Mouse (Mus musculus): ENCODE data around the gene Tlr9. TPM values are rescaled to one million over a fixed set of nuclear protein-coding genes. Genes with fewer than 3 reads are reported as not detected.
A peak's percentile ranks its signal among the peaks of the same experiment; 100 is the strongest.

The Tlr9 gene
- polyA plus RNA-seq, 1 experiment from 2014 or later, result not detected

DNA sequence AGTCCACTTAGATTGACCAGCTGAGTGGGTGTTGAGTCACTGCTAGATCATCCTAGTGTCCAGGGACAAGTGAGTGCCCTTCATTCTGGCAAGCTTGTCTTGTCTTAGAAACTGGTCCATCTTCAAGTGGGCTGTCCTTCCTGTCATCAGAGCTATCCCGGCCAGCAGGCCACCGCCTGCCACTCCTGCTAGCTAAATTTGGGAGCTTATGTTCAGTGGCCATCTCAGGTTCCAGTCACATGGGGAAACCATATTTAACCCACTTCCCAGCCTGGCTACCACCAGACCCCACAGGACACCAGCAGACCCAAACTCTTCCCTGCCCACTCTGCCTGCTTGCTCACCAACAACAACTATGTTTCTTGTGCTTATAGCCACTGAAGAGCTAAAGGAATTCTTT lies 15.9 kb upstream of the Tlr9 start:
- peaks cover 34% of the 10 kb centered on the region for H3K4me1 ChIP-seq
- no peaks in the 10 kb centered on the region for H3K36me3 ChIP-seq
- no peaks in the 10 kb centered on the region for H3K9me3 ChIP-seq
- H3K4me3 ChIP-seq, result no peak overlapping the region
- 76% methylated on average over 2 of the region's 2 CpGs for whole genome bisulfite sequencing
- ATAC-seq (ENCODE audit: borderline replicate concordance, extremely low read depth, low FRiP score, low TSS enrichment), result no peak
- no peak overlapping the region for H3K4me2 ChIP-seq
- H3K27me3 ChIP-seq, result no peaks in the 10 kb centered on the region
- no peak overlapping the region for H3K27ac ChIP-seq
- no peak overlapping the region for H3K9ac ChIP-seq

DNA sequence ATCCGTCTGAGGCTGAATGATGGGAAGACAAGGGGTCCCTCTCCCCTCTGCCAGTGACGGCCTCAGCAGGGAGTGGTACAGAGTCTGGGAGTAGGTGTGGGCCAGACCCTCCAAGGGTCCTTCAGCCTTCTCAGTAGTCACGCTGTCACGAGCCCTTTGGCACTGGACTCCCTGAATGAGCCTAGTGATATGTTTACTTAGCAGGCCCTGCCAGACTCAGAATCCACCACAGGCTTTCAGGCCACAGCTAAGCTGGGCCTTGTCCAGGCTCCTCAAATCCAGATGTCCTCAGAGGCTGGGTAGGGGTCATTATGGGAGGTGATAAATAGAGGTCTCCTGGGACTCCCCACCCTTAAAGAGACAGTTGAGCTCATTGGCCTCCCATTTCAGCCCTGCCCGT lies 14.2 kb upstream of the Tlr9 start:
- H3K4me1 ChIP-seq, result peaks cover 41% of the 10 kb centered on the region
- no peak overlapping the region for H3K4me3 ChIP-seq

DNA sequence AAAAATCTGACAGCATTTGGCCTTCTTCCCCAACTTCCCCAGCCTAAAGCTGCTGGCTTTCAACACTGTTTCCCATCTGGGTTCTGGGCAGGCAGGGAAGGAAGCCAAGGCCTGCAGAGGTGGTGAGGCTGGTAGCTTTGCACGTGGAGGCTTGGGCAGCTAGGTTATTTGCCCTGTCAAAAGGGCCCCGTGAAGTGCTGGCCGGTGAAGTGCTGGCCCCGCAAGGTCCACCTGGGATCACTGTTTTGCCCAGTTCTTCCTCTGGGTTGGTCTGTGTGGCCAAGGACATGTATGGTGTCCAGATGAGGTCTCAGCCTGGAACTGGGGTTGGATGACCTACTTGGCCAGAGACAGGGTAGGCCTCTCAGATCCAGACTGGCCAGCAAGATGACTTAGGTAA lies 12.4 kb upstream of the Tlr9 start:
- Histone ChIP-seq H3K36me3 (peaks cover 27% of the 10 kb centered on the region), H3K9me3 (no peaks in the 10 kb centered on the region), H3K9ac (no peak overlapping the region), H3K27ac (no peak overlapping the region), H3K4me3 (no peak overlapping the region), H3K27me3 (no peaks in the 10 kb centered on the region), H3K4me2 (no peak overlapping the region), H3K4me1 (peaks cover 25% of the 10 kb centered on the region)
- ATAC-seq (ENCODE audit: borderline replicate concordance, extremely low read depth, low FRiP score, low TSS enrichment), result no peak
- 88% methylated on average over 4 of the region's 4 CpGs for WGBS

More for the DNA sequence above, 14.2 kb upstream of the Tlr9 start:
- H3K36me3 ChIP-seq, result peaks cover 9% of the 10 kb centered on the region; the same call in 1 of the 2 replicates
- no peak overlapping the region for H3K27ac ChIP-seq
- 71% methylated on average over 5 of the region's 5 CpGs for WGBS
- ATAC-seq (ENCODE audit: borderline replicate concordance, extremely low read depth, low FRiP score, low TSS enrichment), result no peak
- H3K9me3 ChIP-seq, result no peaks in the 10 kb centered on the region
- H3K4me2 ChIP-seq, result no peak overlapping the region
- H3K9ac ChIP-seq, result no peak overlapping the region
- H3K27me3 ChIP-seq, result no peaks in the 10 kb centered on the region

DNA sequence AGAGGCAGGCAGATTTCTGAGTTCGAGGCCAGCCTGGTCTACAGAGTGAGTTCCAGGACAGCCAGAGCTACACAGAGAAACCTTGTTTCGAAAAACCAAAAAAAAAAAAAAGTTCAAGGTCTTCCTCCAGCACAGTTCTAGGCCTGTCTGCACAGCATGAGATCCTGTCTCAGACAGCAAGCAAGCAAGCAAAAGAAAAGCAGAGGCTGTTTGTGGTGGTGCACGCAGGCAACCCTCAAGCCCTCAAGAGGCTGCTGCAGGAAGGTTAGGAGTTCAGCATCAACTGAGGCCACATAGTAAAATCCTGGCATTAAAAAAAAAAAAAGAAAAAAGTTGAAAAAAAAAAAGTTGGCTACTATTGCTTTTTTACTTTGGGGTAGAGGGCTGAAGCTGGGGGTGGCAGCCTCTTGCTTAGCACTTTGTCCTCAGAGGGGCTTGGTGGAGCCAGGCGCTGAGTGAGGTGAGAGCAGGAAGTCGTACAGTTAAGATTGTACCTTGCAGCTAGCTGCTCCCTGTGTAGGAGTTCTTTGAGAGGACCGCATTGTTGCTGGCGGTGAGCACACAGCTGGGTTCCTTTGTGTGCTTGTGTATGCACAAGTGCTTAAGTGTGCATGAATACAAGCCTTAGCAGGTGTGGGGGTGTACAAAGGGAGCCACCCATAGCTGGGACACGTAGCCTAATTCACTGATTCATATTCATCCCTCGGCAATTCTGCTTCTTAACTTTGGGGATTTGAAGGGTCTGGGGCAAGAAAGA lies 11.4 kb upstream of the Tlr9 start:
- Histone ChIP-seq H3K4me3 (peak overlapping the region; percentile 25; the same call in 1 of the 2 replicates), H3K27me3 (no peaks in the 10 kb centered on the region), H3K9me3 (no peaks in the 10 kb centered on the region), H3K9ac (peak overlapping the region; percentile 32; the same call in 1 of the 2 replicates), H3K4me2 (peak overlapping the region; percentile 54), H3K36me3 (peaks cover 33% of the 10 kb centered on the region), H3K27ac (peak overlapping the region; percentile 81), H3K4me1 (peaks cover 20% of the 10 kb centered on the region)
- 59% methylated on average over 9 of the region's 9 CpGs for WGBS
- peak; percentile 16; the same call in 1 of the 2 replicates for ATAC-seq (ENCODE audit: borderline replicate concordance, extremely low read depth, low FRiP score, low TSS enrichment)

DNA sequence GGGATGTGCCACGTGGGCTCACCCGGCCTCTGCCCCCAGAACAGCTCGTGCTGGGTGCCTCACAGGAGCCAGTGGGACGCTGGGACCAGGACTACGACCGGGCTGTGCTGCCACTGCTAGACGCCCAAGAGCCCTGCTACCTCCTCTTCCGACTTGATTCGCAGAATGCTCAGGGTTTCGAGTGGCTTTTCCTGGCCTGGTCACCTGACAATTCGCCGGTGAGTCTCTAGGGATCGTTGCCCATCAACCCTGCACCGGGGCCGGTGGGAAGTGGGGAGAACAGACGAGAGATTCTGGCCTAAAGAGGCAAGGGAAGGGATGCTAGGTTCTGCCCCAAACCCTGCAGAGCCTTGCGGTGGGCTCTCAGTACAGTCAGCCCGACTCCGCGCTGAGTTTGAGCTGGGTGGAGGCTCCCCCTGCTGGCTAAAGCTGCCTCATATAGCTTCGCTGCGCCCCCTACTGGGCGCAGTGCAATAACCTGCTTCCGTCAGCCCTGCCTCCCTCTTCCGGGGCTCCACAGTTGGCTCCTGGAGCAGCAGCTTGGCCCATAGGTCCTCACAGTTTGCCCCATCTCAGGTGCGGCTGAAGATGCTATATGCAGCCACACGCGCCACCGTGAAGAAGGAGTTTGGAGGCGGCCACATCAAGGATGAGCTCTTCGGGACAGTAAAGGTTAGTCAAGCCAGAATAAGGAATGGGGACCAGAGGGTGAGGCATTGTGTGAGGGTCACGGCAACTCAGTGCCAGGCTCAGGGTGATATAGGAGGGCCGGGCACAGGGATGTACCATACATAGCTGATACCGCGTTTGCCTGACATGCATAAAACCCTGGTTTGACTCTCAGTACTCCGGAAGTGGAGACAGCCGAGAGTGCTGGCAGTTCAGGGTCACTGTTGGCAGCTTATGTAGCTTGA lies 10.5 kb upstream of the Tlr9 start:
- Histone ChIP-seq H3K9me3 (no peaks in the 10 kb centered on the region), H3K4me2 (peak overlapping the region; percentile 54), H3K4me1 (peaks cover 15% of the 10 kb centered on the region), H3K9ac (peak overlapping the region; percentile 32; the same call in 1 of the 2 replicates), H3K36me3 (peaks cover 33% of the 10 kb centered on the region), H3K27me3 (no peaks in the 10 kb centered on the region), H3K27ac (peak overlapping the region; percentile 81), H3K4me3 (peak overlapping the region; percentile 25)
- ATAC-seq (ENCODE audit: borderline replicate concordance, extremely low read depth, low FRiP score, low TSS enrichment), result peak; percentile 76
- WGBS, result 21% methylated on average over 37 of the region's 37 CpGs

DNA sequence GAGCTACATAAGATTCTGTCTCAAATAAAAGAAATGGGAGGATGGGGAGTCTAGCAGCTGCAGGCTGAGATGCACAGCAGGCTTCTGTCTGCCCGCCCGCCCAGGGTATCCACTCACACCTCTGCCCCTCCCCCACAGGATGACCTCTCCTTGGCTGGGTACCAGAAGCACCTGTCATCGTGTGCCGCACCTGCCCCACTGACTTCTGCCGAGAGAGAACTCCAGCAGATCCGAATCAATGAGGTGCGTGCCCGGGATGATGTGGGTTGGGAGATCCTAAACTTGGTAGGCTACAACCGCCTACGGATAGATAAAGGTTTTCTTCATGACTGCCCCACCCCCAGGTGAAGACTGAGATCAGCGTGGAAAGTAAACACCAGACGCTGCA lies 9.8 kb upstream of the Tlr9 start:
- no peak overlapping the region for H3K4me2 ChIP-seq
- no peak overlapping the region for H3K27ac ChIP-seq
- 62% methylated on average over 12 of the region's 12 CpGs for WGBS
- peaks cover 15% of the 10 kb centered on the region for H3K4me1 ChIP-seq
- no peak for ATAC-seq (ENCODE audit: borderline replicate concordance, extremely low read depth, low FRiP score, low TSS enrichment)
- H3K4me3 ChIP-seq, result no peak overlapping the region
- no peaks in the 10 kb centered on the region for H3K9me3 ChIP-seq
- no peaks in the 10 kb centered on the region for H3K27me3 ChIP-seq
- peaks cover 33% of the 10 kb centered on the region for H3K36me3 ChIP-seq
- no peak overlapping the region for H3K9ac ChIP-seq

DNA sequence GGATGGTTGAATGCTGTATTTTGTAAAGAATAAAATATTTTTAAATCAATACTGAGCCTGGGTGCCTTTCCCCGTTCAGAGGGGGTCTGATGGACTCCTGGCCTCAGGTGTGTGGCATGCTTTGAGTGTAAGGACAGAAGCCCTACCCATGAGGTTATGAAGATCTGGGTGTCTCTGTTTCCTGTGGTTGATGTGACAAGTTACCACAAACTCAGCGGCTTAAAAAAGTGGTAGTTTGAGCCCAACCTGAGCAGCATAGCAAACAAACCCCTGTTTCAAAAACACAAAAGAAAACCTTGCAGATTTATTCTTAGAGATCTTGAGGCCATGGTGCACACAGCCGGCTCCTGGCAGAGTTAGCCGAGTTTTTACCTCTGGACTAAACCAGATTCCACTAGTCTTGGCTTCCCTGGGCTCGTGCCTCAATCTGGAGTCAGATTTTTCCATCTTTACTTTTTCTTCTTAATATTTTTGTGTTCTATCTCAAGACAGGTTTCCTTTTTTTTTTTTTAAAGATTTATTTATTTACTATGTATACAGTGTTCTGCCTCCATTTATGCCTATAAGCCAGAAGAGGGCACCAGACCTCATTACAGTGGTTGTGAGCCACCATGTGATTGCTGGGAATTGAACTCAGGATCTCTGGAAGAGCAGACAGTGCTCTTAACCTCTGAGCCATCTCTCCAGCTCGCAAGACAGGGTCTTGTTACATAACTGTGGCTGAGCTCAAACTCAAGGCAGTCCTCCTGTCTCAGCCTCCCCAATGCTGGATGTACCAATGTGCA lies 6.9 kb upstream of the Tlr9 start:
- no peak overlapping the region for H3K4me3 ChIP-seq
- no peaks in the 10 kb centered on the region for H3K9me3 ChIP-seq
- H3K4me2 ChIP-seq, result no peak overlapping the region
- no peak overlapping the region for H3K9ac ChIP-seq
- peaks cover 33% of the 10 kb centered on the region for H3K36me3 ChIP-seq
- peaks cover 10% of the 10 kb centered on the region for H3K4me1 ChIP-seq
- 80% methylated on average over 6 of the region's 6 CpGs for WGBS
- H3K27ac ChIP-seq, result no peak overlapping the region
- H3K27me3 ChIP-seq, result no peaks in the 10 kb centered on the region
- ATAC-seq (ENCODE audit: borderline replicate concordance, extremely low read depth, low FRiP score, low TSS enrichment), result no peak

DNA sequence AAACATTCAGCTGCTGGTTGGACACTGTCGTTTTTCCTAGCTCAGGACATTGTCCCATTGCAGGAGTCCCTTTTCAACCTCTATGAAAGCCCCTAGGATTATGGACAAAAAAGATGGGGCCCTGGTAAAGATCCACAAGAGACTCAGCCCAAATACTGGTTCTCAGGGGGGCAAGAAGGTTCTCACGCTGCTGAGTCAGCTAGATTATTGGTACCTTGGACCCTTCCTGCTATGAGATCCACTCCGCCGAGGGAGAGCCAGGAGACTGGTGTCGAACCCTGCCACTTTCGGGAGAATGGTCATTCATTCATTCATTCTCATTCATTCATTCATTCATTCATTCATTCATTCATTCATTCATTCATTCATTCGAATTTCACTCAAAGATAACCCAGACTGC lies 5.4 kb upstream of the Tlr9 start:
- 80% methylated on average over 7 of the region's 7 CpGs for whole genome bisulfite sequencing
- H3K9ac ChIP-seq, result no peak overlapping the region
- peaks cover 5% of the 10 kb centered on the region for H3K4me1 ChIP-seq
- no peak overlapping the region for H3K4me3 ChIP-seq
- peaks cover 33% of the 10 kb centered on the region for H3K36me3 ChIP-seq
- H3K27ac ChIP-seq, result no peak overlapping the region
- no peaks in the 10 kb centered on the region for H3K27me3 ChIP-seq
- no peak for ATAC-seq (ENCODE audit: borderline replicate concordance, extremely low read depth, low FRiP score, low TSS enrichment)
- no peaks in the 10 kb centered on the region for H3K9me3 ChIP-seq
- H3K4me2 ChIP-seq, result no peak overlapping the region

DNA sequence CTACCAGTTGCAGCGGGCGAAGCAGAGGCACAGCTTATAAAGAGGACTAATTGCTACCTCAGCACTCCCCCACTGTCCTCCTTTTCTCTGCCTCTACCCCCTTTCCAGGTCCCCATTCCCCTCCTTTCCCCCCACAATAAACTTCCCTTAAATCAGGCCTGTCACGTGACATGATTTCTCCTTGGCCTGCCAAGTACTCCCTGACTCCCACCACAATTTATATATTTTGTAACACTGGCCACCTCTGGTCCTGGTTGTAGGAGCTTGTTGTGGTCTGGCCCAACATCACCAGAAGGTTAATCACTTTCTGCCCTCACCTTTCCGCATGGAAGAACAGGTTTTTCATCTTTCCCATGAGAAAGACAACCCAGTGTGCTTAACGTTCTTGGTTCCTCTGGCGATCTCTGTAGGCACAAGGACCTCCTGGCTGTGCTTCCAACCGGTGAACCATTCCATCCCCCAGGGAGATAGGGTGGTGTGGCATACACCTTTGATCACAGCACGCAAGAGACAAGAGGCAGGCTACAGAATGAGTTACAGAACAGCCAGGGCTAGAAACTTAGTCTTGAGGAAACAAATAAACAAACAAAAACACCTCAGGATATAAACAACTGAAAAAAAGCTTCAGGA lies 1.4 kb upstream of the Tlr9 start:
- no peak overlapping the region for H3K4me3 ChIP-seq
- H3K9me3 ChIP-seq, result no peaks in the 10 kb centered on the region
- H3K9ac ChIP-seq, result no peak overlapping the region
- H3K27me3 ChIP-seq, result 0 out of 2 replicates have a peak, but pooled peaks cover 6% of the 10 kb centered on the region
- H3K27ac ChIP-seq, result no peak overlapping the region
- H3K4me1 ChIP-seq, result peaks cover 4% of the 10 kb centered on the region
- H3K36me3 ChIP-seq, result no peaks in the 10 kb centered on the region
- 53% methylated on average over 8 of the region's 8 CpGs for WGBS
- ATAC-seq (ENCODE audit: borderline replicate concordance, extremely low read depth, low FRiP score, low TSS enrichment), result no peak
- no peak overlapping the region for H3K4me2 ChIP-seq

DNA sequence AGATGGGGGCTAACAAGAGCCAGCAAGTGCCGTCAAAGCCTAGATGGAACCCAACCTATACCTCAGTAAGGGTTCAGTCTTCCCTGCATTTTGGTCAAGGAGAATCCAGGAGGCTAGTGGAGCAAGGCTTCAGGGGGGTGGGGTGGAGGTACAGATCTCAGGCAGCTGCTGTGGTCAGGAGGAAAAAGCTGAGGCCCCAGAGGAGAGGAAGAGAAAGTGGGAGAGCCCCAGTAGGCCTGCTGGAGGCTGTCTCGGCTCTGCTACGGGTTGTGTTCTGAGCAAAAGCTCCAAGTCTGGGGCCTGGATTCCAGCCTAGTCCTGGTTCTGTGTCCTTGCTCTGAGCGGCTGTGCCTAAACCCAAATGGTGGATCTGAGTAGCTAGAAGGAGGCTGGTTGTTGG lies 596 bp downstream of the Tlr9 start:
- Histone ChIP-seq H3K4me1 (peaks cover 16% of the 10 kb centered on the region), H3K36me3 (no peaks in the 10 kb centered on the region), H3K27ac (no peak overlapping the region), H3K9me3 (no peaks in the 10 kb centered on the region), H3K27me3 (0 out of 2 replicates have a peak, but pooled peaks cover 6% of the 10 kb centered on the region), H3K4me2 (no peak overlapping the region), H3K4me3 (no peak overlapping the region), H3K9ac (no peak overlapping the region)
- no peak for ATAC-seq (ENCODE audit: borderline replicate concordance, extremely low read depth, low FRiP score, low TSS enrichment)
- 73% methylated on average over 4 of the region's 4 CpGs for WGBS

All from lung, embryonic 15.5 days (tissue).